Mouse (Mus musculus): ENCODE measurements around the gene Cep95.
"Not testable (repeated sequence)": the region's sequence is repeated elsewhere in the genome, so short reads cannot be mapped to it uniquely, and the experiment has no call there.

Gene Cep95

DNA sequence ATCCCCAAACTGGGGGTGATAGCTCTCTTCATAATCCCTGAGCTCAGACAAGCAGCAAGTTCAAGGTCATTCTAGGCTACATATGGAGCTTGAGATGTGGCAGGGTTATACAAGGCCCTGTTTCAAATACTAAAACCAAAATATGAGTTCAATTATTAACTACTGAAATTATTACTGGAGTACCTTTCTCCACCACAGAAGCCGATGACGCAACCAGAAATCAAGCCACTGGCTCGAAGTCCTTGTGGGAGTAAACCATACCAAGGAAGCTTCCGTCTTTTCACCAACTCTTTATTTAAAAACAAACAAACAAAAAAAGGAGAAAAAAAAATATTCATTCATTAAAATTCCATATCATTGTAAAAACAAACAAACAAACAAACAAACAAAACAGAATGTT, 12.1 kb upstream of the Cep95 start:
- no peak for DNase-seq (ENCODE audit: low spot score in 2 of 2)

DNA sequence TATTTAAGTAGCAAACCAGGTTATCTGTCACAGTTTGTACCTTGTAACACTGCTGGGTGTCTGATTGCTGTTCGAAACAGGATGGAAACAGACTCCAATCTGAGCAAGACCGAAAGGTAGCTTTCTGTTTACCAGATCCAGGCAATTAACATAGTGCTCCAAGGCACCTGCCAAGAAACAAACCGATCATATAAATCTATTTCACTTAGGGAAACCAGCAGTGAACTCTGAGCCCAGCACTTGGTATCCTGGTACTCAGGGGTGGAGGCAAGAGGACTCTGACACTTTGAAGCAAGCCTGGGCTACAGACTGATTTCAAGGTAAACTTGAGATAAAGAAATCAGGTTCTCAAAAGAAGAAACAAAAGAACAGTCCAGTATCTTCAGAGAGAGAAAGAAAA, 11.7 kb upstream of the Cep95 start:
- DNase-seq (ENCODE audit: low spot score in 2 of 2) = no peak

DNA sequence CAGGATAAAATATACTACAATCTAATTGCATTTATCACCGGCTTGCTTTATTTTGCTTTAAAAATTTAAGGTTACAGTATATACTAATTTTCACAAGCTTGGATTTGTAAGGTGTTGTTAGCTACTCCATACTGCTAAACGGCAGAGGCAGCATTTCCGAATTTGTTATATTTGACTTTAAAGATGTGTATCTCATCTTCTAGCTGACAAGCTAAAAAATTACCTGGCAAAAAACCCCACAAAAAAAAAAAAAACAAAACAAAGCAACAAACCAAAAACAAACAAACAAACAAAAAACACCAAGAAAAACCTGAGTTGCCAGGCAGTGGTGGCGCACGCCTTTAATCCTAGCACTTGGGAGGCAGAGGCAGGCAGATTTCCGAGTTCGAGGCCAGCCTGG, 10.9 kb upstream of the Cep95 start:
- DNase-seq (ENCODE audit: low spot score in 2 of 2) = no peak

DNA sequence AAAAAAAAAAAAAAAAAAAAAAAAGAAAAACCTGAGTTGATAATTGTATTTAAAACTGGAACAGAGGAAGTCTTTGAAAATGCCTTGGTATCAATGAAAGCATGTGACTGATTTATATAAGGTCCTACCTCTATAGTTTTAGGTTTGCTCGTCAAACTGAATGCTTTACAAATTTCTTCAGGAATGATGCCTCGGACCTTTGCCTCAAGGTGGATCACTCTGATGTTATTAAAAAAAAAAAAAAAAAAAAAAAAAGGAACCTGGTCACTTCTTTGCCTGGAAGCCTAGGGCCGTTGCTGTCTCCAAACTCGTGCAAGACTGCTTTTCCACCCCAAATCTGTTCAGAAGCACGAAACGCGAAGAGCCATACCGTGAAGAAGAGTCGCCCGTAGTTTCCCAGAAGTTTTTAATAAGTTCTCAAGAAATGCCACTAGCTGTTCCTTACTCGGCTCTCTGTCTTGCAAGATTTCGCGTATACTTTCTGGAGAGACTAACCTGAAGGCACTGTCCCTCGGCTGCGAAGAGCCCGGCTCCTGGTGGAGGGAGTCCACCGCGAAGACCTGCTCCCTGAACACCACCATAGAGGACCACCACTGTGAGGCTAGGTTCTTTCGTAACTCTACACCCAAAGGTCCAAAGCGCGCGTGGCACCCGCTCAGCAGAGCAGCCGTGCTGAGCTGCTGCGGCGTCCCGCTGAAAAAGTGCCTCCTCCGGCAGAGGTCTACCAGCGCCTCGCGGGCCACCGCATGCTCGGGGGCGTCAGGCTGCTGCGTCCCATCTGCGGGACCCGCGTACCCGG, 10.3 kb upstream of the Cep95 start:
- DNase-seq (ENCODE audit: low spot score in 2 of 2) = no peak

DNA sequence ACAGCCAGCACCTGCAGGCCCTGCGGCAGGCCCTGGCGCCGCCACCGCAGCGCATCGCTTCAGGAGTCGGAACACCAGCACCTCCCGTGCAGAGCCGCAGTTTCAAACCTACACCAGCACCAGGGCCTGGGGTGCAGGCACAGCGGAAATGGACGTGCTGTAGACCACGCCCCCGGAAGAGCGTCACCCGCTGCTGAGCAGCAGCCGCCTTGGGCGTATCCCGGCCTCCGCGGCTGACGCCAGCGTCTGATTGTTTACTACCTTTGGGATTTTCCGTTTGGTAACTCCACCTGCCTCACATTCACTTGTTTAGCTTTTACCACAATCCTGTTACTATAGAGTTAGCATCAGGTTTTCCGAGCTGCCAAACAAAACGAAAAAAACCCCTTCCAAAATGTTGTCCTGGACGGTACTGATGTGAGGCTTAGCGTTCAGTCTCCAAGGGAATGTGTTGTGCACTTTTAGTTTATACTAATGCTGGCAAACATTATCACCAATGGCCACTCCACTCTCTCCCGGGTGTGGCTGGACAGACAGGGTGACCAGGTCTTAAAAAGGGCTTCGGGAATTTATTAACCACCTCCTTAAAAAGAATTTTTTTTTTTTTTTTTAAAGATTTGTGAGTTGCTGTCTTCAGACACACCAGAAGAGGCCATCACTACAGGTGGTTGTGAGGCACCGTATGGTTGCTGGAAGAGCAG, 9.5 kb upstream of the Cep95 start, which contains the start of gene Polg2:
Gene Polg2, minus strand, starts transcription at position 150 of the 701 bp plus-strand sequence.
- peak; percentile 92 to 94 for DNase-seq (ENCODE audit: low spot score in 2 of 2)

DNA sequence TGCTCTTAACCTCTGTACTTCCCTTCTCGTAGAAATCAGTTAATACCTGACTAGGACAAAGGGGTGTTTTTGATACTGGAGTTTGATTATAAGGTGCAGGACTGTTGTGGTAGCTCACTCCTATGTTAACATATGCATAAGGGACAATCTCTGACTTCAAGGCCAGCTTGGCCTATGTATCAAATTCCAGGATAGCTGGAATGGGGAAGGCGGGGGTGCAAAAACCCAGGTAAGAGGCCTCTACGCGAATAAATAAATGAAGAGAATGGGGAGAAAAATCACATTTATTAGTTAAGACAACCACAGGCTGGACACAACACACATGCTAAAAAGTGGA, 9.0 kb upstream of the Cep95 start:
- no peak for DNase-seq (ENCODE audit: low spot score in 2 of 2)

DNA sequence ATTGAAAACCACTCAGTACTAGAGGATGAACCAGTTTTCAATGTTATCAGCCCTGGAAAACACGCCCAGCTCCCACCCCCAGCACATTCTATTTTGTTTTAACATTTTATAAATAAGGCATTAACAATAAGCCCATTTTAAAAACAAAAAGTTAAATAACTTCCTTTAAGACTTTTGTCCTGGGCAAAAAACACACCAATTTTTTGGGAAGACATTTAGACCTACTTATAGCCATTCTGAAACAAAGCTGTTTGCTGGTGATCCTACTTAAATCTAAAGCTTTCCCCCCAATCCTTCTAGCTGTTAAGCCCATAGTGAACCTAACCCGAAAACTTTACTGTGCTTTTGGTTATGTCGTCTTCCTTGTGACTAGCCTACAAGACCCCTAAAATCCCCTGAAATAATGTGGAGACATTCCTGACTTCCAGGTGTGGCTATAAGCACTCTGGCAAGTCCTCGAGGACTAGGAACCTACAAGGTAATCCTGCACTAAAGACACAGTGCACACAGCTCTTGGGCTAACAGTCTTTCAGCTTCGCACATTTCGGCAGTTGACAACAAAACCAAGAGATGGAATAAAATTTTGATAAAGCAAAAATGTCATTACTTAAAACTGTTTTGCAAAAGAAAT, 8.3 kb upstream of the Cep95 start:
- no peak for DNase-seq (ENCODE audit: low spot score in 2 of 2)

DNA sequence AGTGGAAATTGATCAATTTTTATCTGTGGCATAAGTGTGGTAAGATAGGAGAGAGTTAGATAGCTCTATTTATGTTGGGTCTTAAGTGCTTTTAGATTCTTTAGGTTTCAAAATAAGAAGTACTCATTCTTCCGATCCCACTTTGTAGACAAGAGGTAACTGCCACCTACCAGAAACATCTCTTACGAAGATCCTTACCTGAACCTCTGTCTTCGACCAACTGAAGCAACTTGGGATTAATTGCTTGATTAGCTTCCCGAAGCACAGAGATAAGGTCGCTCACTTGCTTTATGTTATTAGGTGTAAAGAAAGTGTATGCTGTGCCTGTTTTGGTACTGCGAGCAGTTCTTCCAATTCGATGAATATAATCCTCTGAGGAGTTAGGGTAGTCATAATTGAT, 6.8 kb upstream of the Cep95 start:
- not testable (repeated sequence) for DNase-seq (ENCODE audit: low spot score in 2 of 2)

DNA sequence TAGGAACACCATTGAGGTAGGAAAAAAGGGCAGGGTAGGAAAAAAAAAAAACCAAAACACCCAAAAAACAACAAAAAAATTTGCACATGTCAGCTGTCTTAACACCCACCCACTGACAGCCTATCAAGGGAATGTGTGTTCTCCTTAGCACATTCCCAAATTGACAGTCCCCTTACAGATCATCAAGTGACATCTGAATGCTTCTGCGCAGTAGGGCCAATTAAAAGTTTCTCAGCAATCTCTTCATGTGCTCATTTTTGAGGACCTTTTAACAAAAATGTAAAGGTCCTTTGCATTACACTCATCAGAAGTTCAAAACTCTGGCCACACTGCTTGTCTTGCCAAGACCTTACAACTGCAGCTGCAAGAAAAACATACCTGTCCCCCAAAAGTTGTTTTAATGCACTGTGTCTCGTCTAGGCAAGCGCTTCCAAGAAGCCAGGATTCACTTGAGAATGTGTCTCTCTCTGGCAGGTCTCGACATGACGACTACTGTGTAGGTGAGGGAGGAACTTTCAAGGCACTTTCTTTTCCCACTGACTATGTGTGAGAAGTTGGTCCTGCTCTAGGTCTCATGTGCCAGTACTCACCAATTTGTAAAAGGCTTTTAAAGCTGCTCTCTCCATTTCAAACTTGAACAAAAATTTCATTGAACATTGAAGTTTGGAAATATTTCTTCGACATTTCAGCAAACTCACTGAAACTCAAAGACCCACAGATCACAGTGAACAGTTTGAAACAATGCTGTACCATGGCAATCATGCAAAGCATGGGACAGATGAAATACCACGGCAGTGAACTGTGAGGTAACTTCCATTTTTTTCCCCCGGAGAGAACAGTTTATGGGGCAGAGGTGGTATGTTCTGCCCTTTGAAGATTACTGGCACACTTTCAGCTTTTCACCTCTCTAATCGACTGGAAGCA, 5.9 kb upstream of the Cep95 start:
- DNase-seq (ENCODE audit: low spot score in 2 of 2) = no peak

DNA sequence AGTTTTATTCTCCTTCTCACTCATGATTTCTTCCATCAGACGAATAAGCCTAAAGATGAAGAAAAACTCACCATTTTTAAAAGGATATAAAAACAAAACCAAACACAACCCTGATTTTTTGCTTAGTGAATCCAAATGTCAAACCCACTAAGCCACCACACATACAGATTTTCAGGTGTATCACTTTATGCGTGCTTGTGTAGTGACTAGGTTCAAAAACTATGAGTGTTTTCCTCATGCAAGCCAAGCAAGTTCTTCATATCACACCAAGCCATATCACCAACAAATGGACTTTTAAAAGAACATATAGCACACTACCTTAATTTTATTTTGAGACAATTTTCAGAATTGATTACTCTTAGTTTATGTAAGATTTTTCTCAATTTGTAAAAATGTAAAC, 4.6 kb upstream of the Cep95 start:
- DNase-seq (ENCODE audit: low spot score in 2 of 2) = no peak

DNA sequence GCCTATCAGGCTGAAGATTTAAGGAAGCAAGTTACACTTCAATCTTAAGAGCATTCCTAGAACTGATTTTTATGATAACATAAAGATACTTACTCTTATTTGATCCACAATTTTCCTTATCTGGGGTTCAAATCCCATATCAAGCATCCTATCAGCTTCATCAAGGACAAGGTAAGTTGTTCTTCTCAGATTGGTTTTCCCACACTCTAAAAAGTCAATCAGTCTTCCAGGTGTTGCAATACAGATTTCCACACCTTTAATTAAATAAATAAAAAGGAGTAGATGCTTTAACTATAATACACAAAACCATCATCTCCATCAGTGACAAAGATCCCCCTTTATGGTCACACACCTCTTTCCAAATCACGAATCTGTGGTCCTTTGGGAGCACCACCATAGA, 4.0 kb upstream of the Cep95 start:
- DNase-seq (ENCODE audit: low spot score in 2 of 2) = no peak

DNA sequence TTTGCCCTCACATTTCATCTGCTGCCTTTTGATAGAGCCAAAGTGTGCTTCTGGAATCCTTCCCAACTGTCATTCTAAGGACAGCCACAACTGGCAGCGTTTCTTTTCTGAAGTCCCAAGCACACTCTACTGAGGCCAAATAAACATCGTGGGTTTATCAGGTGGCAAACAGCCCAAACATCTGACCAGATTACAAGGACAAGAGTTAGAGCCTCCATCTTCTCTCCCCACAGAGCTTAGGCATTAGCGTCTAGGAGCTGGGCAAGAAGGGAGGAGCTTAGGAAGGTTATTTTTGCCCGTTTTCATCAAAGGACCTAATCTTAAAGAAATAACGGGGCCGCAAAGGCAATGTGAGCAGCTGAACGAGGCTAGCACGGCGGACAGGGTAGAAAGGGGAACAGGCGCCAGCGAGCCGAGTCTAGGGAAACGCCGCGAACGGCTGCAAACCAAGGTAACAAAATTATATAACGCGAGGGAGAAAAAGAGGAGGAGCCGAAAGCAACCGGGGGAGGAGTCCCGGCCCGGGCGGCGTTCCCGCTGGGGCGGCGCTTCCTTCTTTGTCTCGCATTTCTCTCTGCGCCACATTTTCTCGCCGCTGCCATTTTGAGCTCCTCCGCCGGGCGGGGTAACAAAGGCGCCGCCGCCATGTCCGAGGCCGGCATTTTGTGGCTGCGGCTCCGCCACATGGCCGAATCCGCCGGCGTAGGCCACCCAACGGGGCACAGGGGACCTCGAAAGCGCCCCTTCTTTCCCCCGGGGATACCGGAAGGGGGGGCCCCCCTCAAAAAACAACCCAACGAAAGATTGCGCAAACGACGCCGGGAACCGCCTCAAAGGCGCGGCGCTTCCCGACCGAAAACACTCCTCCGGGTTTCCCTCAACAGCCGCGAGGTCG, 1.7 kb upstream of the Cep95 start:
- DNase-seq (ENCODE audit: low spot score in 2 of 2) = peak; percentile 83 to 88

DNA sequence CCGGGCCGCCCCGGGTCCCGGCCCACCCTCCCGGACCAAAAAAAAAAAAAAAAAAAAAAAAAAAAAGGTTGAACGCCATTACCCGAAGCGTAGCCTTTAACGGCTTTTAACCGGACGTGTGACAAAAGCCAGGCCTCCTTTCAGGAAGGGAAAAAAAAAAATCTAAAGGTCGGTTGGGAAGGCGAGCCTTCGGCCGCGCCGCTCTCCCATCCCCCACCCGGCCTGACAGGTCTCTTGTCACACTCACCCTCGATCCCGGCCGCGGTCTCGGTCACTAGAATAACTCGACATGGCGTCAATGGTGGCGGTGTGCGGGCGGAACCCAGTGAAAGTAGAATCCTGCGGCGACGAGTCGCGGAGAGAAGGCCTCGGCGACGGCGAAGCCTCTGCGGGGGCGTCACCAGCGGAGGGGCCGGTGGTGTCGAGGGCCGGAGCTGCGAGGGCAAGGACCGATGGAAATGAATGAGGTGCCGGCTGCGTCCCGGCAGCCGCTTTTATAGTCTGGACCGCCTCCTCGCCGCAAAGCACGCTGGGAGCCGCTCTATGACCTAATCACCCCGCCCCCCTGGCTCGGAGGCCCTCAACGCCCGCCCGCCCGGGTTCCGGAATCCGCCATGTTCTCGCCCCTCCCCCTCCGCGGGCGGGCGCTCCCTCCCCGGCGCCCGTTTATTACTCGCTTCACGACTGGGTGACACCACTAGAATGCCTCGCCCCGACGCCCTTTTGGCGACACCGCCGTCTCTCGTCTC, 852 bp upstream of the Cep95 start:
- peak; percentile 98 to 99 for DNase-seq (ENCODE audit: low spot score in 2 of 2)

DNA sequence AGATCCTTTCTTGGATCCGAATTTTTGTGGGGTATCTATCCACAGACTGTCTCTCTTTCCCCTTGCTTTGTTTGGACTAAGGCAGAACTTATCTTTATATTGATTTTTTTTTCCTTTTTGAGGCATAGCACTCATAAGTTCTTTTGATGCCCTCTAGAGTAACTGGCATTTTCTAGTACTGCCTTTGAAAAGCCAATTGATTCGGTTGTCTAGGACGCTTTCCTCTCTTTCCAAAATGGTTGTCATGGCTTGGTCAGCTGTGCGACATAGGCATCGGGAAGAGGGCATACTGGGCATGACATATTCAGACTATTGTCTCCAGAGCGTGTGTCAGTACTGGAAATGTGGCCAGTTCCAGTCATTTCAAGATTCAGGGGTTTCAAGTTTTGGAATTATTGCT, 597 bp downstream of the Cep95 start:
- no peak for DNase-seq (ENCODE audit: low spot score in 2 of 2)

DNA sequence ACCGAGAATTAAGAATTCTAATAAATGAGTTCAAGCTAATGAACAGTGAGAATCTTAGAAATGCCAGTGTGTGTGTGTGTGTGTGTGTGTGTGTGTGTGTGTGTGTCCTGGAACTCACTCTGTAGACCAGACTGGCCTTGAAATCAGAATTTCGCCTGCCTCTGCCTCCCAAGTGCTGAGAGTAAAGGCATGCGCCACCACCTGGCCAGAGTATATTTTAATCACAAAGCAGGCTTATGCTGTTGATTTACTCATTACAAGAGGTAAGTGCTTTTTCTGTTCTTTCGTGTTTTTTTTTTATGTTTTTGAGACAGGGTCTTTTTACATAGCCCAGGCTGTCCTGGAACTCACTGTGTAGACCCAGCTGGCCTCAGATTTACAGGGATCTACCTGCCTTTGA, 4.8 kb downstream of the Cep95 start:
- no peak for DNase-seq (ENCODE audit: low spot score in 2 of 2)

DNA sequence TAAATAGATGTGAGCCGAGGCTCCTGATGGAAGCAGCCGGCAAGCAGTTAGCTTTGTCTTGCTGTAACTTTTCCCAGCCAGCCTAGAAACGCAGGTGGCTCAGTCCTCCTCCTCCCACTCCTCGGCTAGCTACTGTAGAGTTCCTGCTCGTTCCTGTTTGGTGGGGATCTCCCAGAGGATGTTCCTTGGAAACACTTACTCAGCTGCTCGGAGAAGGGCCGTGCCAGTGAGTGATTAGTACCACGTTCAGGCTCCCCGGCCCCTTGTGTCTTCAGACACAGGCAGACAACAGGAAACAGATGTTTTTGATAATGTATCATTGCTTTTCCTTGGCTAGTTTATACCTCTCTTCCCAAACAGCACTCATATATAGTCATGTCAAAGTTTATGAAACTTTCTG, 6.6 kb downstream of the Cep95 start:
- no peak for DNase-seq (ENCODE audit: low spot score in 2 of 2)

DNA sequence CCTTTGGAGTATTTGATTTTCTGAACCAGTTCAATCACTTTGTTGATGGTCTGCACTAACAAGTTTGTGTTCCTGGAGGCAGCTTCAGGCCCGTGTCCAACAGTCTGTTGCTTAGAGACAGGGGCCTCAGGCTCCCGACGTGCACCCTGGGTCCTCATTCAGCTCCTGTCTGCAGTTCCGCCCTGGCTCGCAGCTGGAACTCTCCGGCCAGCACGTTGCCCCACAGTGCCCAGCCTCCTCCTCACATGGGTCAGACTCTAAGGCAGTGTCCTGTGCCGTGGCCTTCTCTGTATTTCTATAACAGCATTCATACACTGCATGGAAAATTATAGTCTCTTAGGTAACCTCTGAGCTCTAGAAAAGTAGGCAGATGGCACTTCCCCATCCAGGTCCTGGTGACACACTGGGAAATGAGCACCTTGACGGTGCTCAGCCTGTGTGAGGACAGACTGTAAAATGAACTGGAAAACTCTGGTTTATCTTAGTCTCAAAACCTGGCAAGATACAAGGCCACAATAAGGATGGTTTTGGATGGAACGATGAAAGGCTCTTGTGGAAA, 13.1 kb downstream of the Cep95 start:
- DNase-seq (ENCODE audit: low spot score in 2 of 2) = no peak

DNA sequence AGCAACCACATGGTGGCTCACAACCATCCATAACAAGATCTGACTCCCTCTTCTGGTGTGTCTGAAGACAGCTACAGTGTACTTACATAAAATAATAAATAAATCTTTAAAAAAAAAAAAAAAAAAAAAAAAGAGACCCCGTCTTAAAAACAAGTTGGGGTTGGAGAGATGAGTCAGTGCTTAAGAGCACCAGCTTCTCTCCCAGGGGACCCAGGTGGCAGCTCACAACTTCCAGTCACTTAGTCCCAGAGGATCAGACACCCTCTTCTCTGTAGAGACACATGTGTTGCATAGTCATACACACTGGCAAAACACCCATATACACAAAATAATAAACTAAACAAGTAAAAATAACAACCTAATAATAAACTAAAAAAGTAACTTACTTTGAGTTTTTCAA, 18.4 kb downstream of the Cep95 start:
- not testable (repeated sequence) for DNase-seq (ENCODE audit: low spot score in 2 of 2)

DNA sequence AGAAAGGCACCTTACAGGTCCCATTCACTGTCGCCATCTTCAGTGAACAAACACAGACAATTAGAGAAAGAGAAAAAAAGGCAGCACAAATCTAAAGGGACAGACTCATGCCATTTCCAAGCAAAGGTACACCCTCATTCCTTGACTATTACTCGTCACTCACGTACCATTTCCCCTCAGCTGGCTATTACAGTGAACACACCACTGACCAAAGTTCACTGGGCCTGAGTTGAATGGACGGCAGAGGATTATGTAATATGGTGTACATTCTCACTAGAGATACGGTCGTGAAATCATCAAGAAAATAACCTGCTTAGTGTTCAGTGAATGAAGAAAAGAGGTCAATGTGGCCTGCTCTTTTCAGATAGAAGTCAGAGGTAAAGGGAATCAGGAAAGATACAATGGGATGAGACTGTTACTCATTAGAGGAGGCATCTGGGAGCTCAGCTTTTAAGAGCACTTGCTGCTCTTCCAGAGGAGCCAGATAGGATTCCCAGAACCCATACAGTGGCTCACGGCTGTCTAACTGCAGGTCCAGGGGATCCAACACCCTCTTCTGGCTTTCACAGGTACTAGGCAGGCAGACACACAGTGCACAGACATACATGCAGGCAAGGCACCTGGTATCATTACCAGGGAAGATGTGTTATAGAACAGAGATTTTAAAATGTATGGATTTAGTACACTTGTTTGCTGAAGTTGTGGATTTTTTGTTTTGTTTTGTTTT, 23.5 kb downstream of the Cep95 start:
- no peak for DNase-seq (ENCODE audit: low spot score in 2 of 2)

Data from frontal cortex, postnatal 36 days (tissue).